In genomic region chr2:65022363-65023240, GRCm38 (mm10) we compare ENCODE assay signal across 9 mouse cellular contexts. TPM values are rescaled to one million over a fixed set of nuclear protein-coding genes. Genes with fewer than 3 reads are reported as not detected.
DNase-seq lines count a peak whose midpoint lies in the region; ATAC-seq lines count a peak whose summit lies in the region.
"Had no signal": no experiment of that assay in that cellular context is flagged by ENCODE, and none has a peak within 500 bp of the region (broad histone marks: within the 10 kb centered on the region; RNA-seq: fewer than 3 reads in every experiment).

No protein-coding gene starts in this region.

- peaks cover 8% of the 10 kb centered on the region; the same call in 1 of the 2 replicates for H3K4me1 ChIP-seq in hindbrain, embryonic 12.5 days

- H3K9me3 ChIP-seq in hindbrain, embryonic 12.5 days (replicated peaks), result no peaks in the 10 kb centered on the region

- H3K4me3 ChIP-seq in hindbrain, embryonic 12.5 days, result peak overlapping the region; percentile 80

- peak overlapping the region; percentile 82 for H3K9ac ChIP-seq in hindbrain, embryonic 12.5 days

- no peaks in the 10 kb centered on the region for H3K27me3 ChIP-seq in hindbrain, embryonic 12.5 days

- H3K36me3 ChIP-seq in hindbrain, embryonic 12.5 days, result no peaks in the 10 kb centered on the region

- H3K4me2 ChIP-seq in hindbrain, embryonic 12.5 days (replicated peaks), result peak overlapping the region; percentile 100

- peak; percentile 67 for DNase-seq in ZHBTc4 (ENCODE audit: low read depth, low spot score)
- peak; percentile 67 to 69 for DNase-seq in cerebellum, postnatal 14 days
- DNase-seq in frontal cortex, postnatal 25 days (ENCODE audit: low spot score in 2 of 2), result peak; percentile 20 to 23
- DNase-seq in layer of hippocampus, postnatal 36 days, result peak; percentile 66 to 68
- DNase-seq in lung, postnatal 36 days, result peak; percentile 90
- peak; percentile 64 to 75 for DNase-seq in right cerebral cortex, postnatal 10 days (ENCODE audit: low spot score in 2 of 2)
- DNase-seq in urinary bladder, postnatal 36 days (ENCODE audit: low spot score in 2 of 2), result peak; percentile 25 to 37

- WGBS in hindbrain, embryonic 12.5 days, result under 1% methylated on average over 53 of the region's 71 CpGs

- no peak overlapping the region for H3K27ac ChIP-seq in hindbrain, embryonic 12.5 days
- H3K27ac ChIP-seq: macrophage had no signal

- peak; percentile 87 for ATAC-seq in hindbrain, embryonic 12.5 days (ENCODE audit: low FRiP score)

RNA-seq across cellular contexts. Expression of gene Grb14, which starts 2.2 kb away (rescaled TPM):
- 11.0 and 11.7 TPM in 2 replicates for polyA plus RNA-seq in hindbrain, embryonic 12.5 days (2016; fragmentation: Nextera tagmentation; extraction: Ambion mirVana)
- total RNA-seq in layer of hippocampus, postnatal 36 days (2021), result 10 to 100 TPM; 42.7 to 44.0 TPM
- polyA plus RNA-seq: macrophage had no signal

Comparison
In these comparisons a context has a peak if more than half of its experiments do, and no peak if none do; other contexts are left out.
1. DNase-seq: peak in every context shown above with its lines; median percentile 90 in lung, postnatal 36 days; 70 in right cerebral cortex, postnatal 10 days; 68 in cerebellum, postnatal 14 days; 67 in ZHBTc4; 67 in layer of hippocampus, postnatal 36 days; 31 in urinary bladder, postnatal 36 days; 22 in frontal cortex, postnatal 25 days.